Comparison of ENCODE assay signal across 10 mouse cellular contexts in the genomic region with DNA sequence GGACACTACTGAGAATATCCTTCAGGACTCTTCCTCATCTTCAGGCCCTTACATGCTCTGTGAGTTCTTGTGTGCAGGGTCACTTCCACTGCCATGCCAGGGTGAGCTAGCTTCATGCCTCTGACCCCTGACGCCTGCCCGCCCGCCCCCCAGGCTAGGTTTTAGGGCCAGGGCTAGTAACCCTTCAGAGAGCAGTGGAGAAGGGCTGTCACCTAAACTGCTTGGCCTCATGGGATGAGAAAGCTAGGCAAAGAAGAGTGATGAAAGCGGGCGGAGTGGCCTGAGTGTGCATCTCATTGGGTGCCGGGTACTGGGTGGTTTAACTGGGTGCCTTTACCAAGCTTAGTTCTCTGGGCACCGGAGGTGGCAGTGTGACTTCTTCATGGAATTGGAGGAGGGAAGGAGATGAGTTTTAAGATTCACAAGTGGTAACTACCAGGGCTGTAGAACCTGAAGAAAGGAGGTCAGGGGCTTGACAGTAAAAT. TPM values are rescaled to one million over a fixed set of nuclear protein-coding genes. Genes with fewer than 3 reads are reported as not detected.
DNase-seq lines count a peak whose midpoint lies in the region; ATAC-seq and TF ChIP-seq lines count a peak whose summit lies in the region.
"Had no signal": no experiment of that assay in that cellular context is flagged by ENCODE, and none has a peak within 500 bp of the region (broad histone marks: within the 10 kb centered on the region; RNA-seq: fewer than 3 reads in every experiment).

No protein-coding gene starts in this region.

- ATAC-seq in kidney, postnatal 0 days (replicated peaks; ENCODE audit: low FRiP score, low read depth): no peak
- ATAC-seq in forebrain, embryonic 16.5 days: no peak
- no peak for ATAC-seq in limb, embryonic 15.5 days (ENCODE audit: insufficient number of reproducible peaks, low FRiP score, low TSS enrichment, low read depth)
- ATAC-seq in stomach, embryonic 14.5 days (ENCODE audit: insufficient number of reproducible peaks, insufficient read depth, low FRiP score, low read depth): no peak
- ATAC-seq in megakaryocyte progenitor cell, adult 5-6 weeks (replicated peaks; ENCODE audit: poor library complexity): no peak

- TF ChIP-seq CTCF in kidney, postnatal 0 days (IDR thresholded peaks at IDR 0.05; ENCODE audit: low read depth): no peak

- peaks cover 26% of the 10 kb centered on the region for H3K4me1 ChIP-seq in kidney, postnatal 0 days (replicated peaks; ENCODE audit: insufficient read depth, low read length)
- peaks cover 48% of the 10 kb centered on the region for H3K4me1 ChIP-seq in forebrain, embryonic 16.5 days (replicated peaks; ENCODE audit: control insufficient read depth, insufficient read depth, low read length)
- H3K4me1 ChIP-seq in limb, embryonic 15.5 days: peaks cover 47% of the 10 kb centered on the region
- peaks cover 29% of the 10 kb centered on the region for H3K4me1 ChIP-seq in stomach, embryonic 14.5 days (ENCODE audit: control insufficient read depth, insufficient read depth, low read length)

- peak overlapping the region; percentile 92 for H3K4me2 ChIP-seq in kidney, postnatal 0 days (ENCODE audit: low read length)
- peak overlapping the region; percentile 56 for H3K4me2 ChIP-seq in forebrain, embryonic 16.5 days (ENCODE audit: low read length)
- peak overlapping the region; percentile 57 for H3K4me2 ChIP-seq in limb, embryonic 15.5 days
- H3K4me2 ChIP-seq in stomach, embryonic 14.5 days (replicated peaks; ENCODE audit: low read depth, low read length): peak overlapping the region; percentile 87

- DNase-seq in kidney, postnatal 0 days (ENCODE audit: low spot score): no peak
- DNase-seq in kidney, adult 8-10 months: no peak
- DNase-seq in ovary, adult 18-20 months (ENCODE audit: low spot score): no peak
- no peak for DNase-seq in urinary bladder, postnatal 36 days (ENCODE audit: low spot score in 2 of 2)
- DNase-seq: thymus, postnatal 25 days had no signal

- H3K36me3 ChIP-seq in kidney, postnatal 0 days (ENCODE audit: insufficient read depth, low read length): peaks cover 15% of the 10 kb centered on the region
- no peaks in the 10 kb centered on the region; the same call in 1 of the 2 replicates for H3K36me3 ChIP-seq in forebrain, embryonic 16.5 days (ENCODE audit: control insufficient read depth, insufficient read depth)
- H3K36me3 ChIP-seq in limb, embryonic 15.5 days: peaks cover 29% of the 10 kb centered on the region
- H3K36me3 ChIP-seq in stomach, embryonic 14.5 days (ENCODE audit: control insufficient read depth, insufficient read depth, low read length): peaks cover 27% of the 10 kb centered on the region

- no peaks in the 10 kb centered on the region for H3K9me3 ChIP-seq in kidney, postnatal 0 days (replicated peaks; ENCODE audit: low read length)
- no peaks in the 10 kb centered on the region for H3K9me3 ChIP-seq in forebrain, embryonic 16.5 days (ENCODE audit: control insufficient read depth, low read length)
- H3K9me3 ChIP-seq in limb, embryonic 15.5 days: no peaks in the 10 kb centered on the region
- no peaks in the 10 kb centered on the region for H3K9me3 ChIP-seq in stomach, embryonic 14.5 days (ENCODE audit: control insufficient read depth, low read depth, low read length)

- H3K4me3 ChIP-seq in kidney, postnatal 0 days (replicated peaks; ENCODE audit: low read depth, low read length): peak overlapping the region; percentile 77; the same call in 1 of the 2 replicates
- H3K4me3 ChIP-seq in forebrain, embryonic 16.5 days (replicated peaks; ENCODE audit: low read length): no peak overlapping the region
- H3K4me3 ChIP-seq in limb, embryonic 15.5 days: peak overlapping the region; percentile 60
- peak overlapping the region; percentile 94 for H3K4me3 ChIP-seq in stomach, embryonic 14.5 days (ENCODE audit: low read depth, low read length)

- H3K27me3 ChIP-seq in kidney, postnatal 0 days (ENCODE audit: insufficient read depth, low read length): no peaks in the 10 kb centered on the region
- H3K27me3 ChIP-seq in forebrain, embryonic 16.5 days (replicated peaks; ENCODE audit: control insufficient read depth, insufficient read depth, low read length): no peaks in the 10 kb centered on the region
- no peaks in the 10 kb centered on the region for H3K27me3 ChIP-seq in limb, embryonic 15.5 days
- H3K27me3 ChIP-seq in stomach, embryonic 14.5 days (ENCODE audit: control insufficient read depth, insufficient read depth, low read length): no peaks in the 10 kb centered on the region

- H3K27ac ChIP-seq in kidney, postnatal 0 days: no peak overlapping the region
- no peak overlapping the region for H3K27ac ChIP-seq in forebrain, embryonic 16.5 days (ENCODE audit: low read length)
- peak overlapping the region; percentile 87 for H3K27ac ChIP-seq in limb, embryonic 15.5 days
- peak overlapping the region; percentile 13; the same call in 1 of the 2 replicates for H3K27ac ChIP-seq in stomach, embryonic 14.5 days (ENCODE audit: low read length)

- H3K9ac ChIP-seq in kidney, postnatal 0 days (ENCODE audit: low read depth, low read length): no peak overlapping the region
- H3K9ac ChIP-seq in forebrain, embryonic 16.5 days (replicated peaks; ENCODE audit: low read depth, low read length): 0 out of 2 replicates have a peak overlapping the region, but pooled peaks have one; percentile 4
- 0 out of 2 replicates have a peak overlapping the region, but pooled peaks have one; percentile 12 for H3K9ac ChIP-seq in limb, embryonic 15.5 days
- H3K9ac ChIP-seq in stomach, embryonic 14.5 days (replicated peaks; ENCODE audit: low read depth, low read length): peak overlapping the region; percentile 83; the same call in 1 of the 2 replicates

- 51% methylated on average over 7 of the region's 7 CpGs for WGBS in kidney, postnatal 0 days
- WGBS in forebrain, embryonic 16.5 days: 82% methylated on average over 7 of the region's 7 CpGs
- 75% methylated on average over 7 of the region's 7 CpGs for WGBS in limb, embryonic 15.5 days
- WGBS in stomach, embryonic 14.5 days: 80% methylated on average over 7 of the region's 7 CpGs

RNA-seq across cellular contexts. Expression of a gene that starts 1.7 kb away (rescaled TPM):
- polyA plus RNA-seq in kidney, postnatal 0 days (2015; fragmentation: Nextera tagmentation; extraction: Ambion mirVana): 201 and 204 TPM in 2 replicates
- 146 and 165 TPM in 2 replicates for polyA plus RNA-seq in forebrain, embryonic 16.5 days (2015; fragmentation: Nextera tagmentation; extraction: Ambion mirVana)
- polyA plus RNA-seq in limb, embryonic 15.5 days (2015; fragmentation: Nextera tagmentation; extraction: Ambion mirVana): 336 and 349 TPM in 2 replicates
- polyA plus RNA-seq in stomach, embryonic 14.5 days (2014; fragmentation: Nextera tagmentation; extraction: Ambion mirVana): 324 and 357 TPM in 2 replicates
- total RNA-seq in megakaryocyte progenitor cell, adult 5-6 weeks (2015): 90.7 and 110 TPM in 2 replicates
- total RNA-seq in megakaryocyte progenitor cell, adult 5-6 weeks (2017): 136 and 153 TPM in 2 replicates

RNA-seq across cellular contexts. Expression of a gene that starts 3.8 kb away (rescaled TPM):
- 210 and 212 TPM in 2 replicates for polyA plus RNA-seq in kidney, postnatal 0 days (2015; fragmentation: Nextera tagmentation; extraction: Ambion mirVana)
- polyA plus RNA-seq in forebrain, embryonic 16.5 days (2015; fragmentation: Nextera tagmentation; extraction: Ambion mirVana): 62.7 and 64.1 TPM in 2 replicates
- polyA plus RNA-seq in limb, embryonic 15.5 days (2015; fragmentation: Nextera tagmentation; extraction: Ambion mirVana): 58.9 and 64.1 TPM in 2 replicates
- 65.0 and 80.1 TPM in 2 replicates for polyA plus RNA-seq in stomach, embryonic 14.5 days (2014; fragmentation: Nextera tagmentation; extraction: Ambion mirVana)
- total RNA-seq in megakaryocyte progenitor cell, adult 5-6 weeks (2015): 93.8 and 125 TPM in 2 replicates
- 45.3 and 89.8 TPM in 2 replicates for total RNA-seq in megakaryocyte progenitor cell, adult 5-6 weeks (2017)

RNA-seq across cellular contexts. Expression of a gene that starts 35.9 kb away (rescaled TPM):
- polyA plus RNA-seq in kidney, postnatal 0 days (2015; fragmentation: Nextera tagmentation; extraction: Ambion mirVana): 26.4 and 27.8 TPM in 2 replicates
- 13.0 and 13.9 TPM in 2 replicates for polyA plus RNA-seq in forebrain, embryonic 16.5 days (2015; fragmentation: Nextera tagmentation; extraction: Ambion mirVana)
- 42.5 and 44.4 TPM in 2 replicates for polyA plus RNA-seq in limb, embryonic 15.5 days (2015; fragmentation: Nextera tagmentation; extraction: Ambion mirVana)
- 48.3 and 54.4 TPM in 2 replicates for polyA plus RNA-seq in stomach, embryonic 14.5 days (2014; fragmentation: Nextera tagmentation; extraction: Ambion mirVana)
- 3.2 and 6.7 TPM in 2 replicates for total RNA-seq in megakaryocyte progenitor cell, adult 5-6 weeks (2015)
- 0.44 and 0.87 TPM in 2 replicates for total RNA-seq in megakaryocyte progenitor cell, adult 5-6 weeks (2017)
- total RNA-seq: granulocyte monocyte progenitor cell, adult 5-6 weeks had no signal

Comparison
In these comparisons a context has a peak if more than half of its experiments do, and no peak if none do; other contexts are left out.
1. H3K27ac ChIP-seq: peak in limb, embryonic 15.5 days (single experiment) and stomach, embryonic 14.5 days (single experiment); none in kidney, postnatal 0 days (single experiment) and forebrain, embryonic 16.5 days (single experiment).
2. Peak in every context shown above with its lines, with median percentiles within 50 percentile points of each other: H3K4me2 ChIP-seq.